Mouse (Mus musculus) brain, adult 2 months (tissue): ENCODE results near the gene Lgals12.

ENCODE experiments used
- DNase-seq: peaks from one replicate; pipeline ENCODE4 v3.0.0; 2011; ENCODE audit warnings: low read depth, low spot score

The Lgals12 gene

DNA sequence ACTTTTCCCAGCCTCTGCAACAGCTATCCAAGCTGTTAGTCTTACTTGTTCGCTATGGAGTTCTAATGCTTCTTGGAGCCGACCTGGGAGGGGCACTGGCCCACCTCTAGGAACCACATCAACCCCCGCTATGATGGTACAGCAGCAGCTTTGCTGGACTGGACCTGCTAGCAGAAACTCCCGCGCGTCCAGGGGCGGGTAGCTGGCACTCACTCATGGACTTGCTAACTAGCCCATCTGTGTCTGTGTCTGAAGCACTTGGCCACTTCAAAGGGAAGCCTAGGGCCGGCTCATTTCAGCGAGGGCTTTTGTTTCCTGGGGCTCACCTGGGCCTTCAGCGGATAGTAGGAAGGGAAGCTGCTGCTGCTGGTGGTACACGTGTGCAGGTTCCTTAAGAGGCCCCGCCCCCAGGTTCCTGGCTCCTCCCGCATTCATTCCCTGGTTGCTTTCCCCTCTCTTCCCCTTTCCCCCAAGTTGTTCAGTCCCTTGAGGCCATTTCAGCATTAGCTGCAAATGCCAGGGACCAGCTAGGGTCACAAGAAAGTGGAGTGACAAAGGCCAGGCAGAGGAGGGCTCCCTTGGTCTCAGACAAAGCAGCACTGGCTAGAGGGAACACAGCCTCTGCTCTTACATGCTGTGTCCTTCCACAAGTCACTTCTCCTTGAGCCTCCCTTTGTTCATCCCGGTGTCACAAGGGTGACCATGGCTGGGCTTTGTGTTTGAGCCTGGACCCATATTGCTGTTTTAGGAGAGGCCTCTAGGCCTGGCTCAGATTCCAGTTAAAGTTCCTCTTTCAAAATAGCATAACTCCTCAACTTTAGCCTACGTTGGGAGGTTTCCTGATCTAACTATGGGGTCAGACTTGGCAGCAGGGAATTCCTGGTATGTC, at the start of gene Lgals12:
Gene Lgals12, minus strand, starts transcription at position 393 of the 889 bp plus-strand sequence.
- peak; percentile 69 for DNase-seq

DNA sequence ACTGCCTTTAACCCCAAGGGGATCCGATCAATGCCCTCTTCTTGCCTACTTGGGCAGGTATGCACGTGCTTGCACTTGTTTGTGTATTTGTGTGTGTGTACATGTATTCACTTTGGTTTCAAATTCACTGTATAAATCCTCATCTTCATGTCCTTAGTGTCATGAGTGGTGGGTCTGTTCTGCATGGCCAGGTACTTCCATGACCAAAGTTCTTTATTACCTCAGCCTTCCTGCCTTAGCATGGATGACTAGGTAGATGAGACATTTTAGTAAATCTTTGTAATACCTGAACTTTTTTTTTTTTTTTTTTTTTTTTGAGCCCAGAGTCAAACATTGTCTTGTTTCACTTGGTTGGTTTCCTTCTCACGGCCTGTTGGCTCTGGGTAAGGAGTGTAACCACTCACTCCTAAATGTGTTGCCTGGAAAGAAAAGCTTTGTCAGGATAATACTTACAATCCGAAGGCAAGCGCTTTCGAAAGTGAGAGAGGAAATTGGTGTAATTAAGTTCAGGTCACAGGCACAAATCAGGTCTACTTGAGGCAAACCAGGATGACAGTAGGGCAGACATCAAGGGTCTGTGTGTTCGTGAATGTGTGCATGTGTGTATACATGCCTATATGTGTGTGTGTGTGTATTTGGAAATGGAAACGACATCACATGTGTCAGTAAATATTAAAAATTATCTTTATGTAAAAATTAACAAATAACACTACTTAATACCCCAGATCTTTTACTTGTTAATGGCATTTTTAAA, 42.1 kb upstream of the Lgals12 start:
- no peak for DNase-seq

DNA sequence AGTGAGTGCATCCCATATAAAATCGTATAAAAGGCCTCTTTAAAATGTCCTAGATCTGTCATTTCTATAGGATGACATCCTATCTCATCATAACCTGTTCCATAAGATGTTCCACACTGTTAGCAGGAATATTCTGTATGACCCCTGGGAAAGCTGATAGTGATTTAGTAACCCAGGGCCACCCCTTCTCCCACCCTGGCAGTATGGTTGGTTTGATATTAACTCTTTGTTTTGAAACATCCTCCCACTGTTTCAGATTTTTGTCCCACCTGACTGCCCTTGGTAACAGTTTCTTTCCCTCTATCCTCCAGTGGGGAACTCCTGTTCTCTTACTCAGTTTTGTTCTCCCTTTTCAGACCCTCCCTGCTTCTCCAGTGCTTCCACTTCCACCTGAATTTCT, 26.8 kb upstream of the Lgals12 start:
- no peak for DNase-seq

- no peak for DNase-seq
These were observed 26.0 kb upstream of the Lgals12 start for GRCm38 (mm10) chr19:7633021-7633420.

DNA sequence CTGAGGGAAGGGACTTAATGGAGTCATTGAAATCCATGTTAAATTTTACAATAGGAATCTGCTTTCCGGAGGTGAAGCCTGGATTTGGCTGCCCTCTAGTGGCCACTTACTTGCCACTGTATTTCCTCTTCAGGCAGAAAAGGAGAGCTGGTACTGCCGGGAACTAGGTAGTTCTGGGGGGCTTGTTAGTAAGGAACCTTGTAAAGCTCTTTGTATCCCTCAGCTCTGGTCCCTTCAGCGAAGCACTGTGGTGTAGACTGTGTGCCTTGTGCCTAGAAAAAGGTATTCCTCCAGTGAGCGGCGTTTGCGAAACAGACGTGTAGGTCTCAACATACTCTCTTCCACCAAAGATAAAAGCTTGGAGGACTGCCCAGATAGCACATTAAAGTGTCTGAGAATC, 10.7 kb upstream of the Lgals12 start:
- DNase-seq: peak; percentile 82

DNA sequence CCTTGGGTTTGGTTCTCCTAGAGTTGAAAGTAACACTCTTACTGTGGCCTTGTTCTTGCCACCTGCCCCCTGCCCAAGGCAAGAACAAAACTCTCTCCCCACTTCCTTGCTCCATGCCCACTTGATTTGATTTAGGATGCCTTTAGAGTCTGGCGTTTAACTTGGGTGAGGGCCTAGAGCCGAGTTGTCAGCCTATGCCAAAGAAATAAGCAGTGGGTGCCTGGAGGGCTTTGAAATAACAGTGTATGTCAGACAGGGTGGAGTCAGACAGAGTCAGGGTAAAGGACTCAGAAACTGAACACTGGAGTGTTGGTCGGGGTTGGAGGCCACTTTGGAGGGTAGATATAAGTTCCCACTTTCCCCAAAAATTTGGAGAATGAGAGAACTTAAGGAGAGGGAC, 10.1 kb upstream of the Lgals12 start:
- no peak for DNase-seq

GRCm38 (mm10) chr19:7616231-7616930, 9.4 kb upstream of the Lgals12 start:
- no peak for DNase-seq

DNA sequence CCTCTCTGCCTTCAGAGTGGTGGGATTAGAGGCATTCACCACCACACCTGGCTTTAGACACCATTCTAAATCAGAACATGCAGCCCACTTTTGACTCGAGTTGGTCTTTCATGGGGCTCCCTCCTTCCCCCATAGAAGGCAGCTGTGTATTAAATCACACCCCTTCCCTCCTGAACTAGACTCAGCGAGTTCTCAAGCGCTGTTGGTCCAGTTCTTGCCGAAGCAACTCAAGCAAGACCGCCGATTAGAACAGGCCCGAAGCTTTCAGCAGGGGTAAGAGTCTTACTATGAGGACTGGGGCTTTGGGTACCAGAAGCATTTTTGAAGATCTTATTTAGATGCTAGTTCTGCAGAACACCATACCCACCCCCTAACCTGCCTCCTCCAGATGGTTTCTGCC, 6.2 kb upstream of the Lgals12 start:
- DNase-seq: no peak

DNA sequence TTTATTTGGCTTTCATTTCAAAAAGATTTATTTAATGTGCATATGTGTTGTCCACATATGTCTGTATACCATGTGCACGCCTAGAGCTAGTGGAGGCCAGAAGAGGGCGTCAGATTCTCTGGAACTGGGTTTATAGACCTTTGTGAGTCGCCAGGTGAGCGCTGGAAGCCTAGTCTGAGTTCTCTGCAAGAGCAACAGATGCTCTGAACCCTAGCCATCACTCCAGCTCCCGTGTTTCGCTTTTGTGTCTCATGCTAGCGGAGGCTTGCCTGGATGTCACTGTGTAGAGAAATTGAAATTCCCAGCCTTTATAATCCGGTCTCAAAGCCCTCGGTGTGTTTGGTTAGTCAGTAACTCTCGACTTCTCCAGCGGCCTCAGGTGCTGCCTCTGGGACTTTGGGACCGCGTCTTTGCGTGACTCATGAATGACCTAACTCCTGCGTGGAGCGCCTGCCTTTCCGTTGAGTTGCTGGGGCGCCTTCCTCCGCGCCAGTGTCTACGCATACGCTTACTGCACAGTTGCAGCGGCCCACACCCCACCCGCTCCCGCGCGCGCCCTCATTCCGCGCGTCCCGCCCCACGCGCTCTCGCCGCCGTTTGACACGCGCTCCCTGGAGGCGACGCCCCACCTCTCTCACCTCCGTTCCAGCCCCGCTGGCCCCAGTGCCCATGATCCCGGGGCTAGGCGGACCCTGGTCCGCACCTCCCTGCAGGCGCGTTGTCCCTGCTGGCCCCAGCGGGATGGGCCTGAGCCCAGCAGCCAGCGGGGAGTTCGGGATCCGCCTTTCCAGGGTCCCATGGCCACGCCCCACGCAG, 5.2 kb upstream of the Lgals12 start, which contains the start of gene Hrasls5:
Gene Hrasls5, plus strand, starts transcription at position 600 of the 816 bp plus-strand sequence.
- peak; percentile 75 for DNase-seq

DNA sequence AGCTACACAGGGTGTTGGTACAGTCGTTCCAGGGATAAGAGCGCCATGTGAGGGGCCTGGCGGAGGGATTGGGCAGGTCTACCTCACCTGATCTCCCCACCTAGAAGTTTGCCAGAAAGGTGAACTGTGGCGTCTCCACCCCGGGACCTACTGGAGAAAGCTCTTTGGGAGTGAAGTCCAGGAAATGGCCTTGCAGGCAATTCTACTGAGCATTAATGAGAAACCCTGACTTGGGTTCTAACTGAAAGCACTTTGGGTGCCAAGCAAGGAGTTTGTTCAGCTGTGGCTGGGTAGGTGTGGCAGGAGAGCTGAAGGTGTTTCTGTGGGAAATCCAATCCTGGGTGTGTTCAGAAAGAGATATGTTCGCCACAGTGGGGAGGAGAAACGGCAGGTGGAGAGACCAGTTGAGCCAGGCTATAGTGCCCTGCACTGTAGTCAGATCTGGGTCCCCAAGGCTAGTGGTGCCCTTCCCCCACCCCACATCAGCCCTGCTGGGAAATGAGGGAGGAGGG, 753 bp upstream of the Lgals12 start:
- DNase-seq: no peak

GRCm38 (mm10) chr19:7605930-7606783, 836 bp downstream of the Lgals12 start:
- DNase-seq: peak; percentile 74

DNA sequence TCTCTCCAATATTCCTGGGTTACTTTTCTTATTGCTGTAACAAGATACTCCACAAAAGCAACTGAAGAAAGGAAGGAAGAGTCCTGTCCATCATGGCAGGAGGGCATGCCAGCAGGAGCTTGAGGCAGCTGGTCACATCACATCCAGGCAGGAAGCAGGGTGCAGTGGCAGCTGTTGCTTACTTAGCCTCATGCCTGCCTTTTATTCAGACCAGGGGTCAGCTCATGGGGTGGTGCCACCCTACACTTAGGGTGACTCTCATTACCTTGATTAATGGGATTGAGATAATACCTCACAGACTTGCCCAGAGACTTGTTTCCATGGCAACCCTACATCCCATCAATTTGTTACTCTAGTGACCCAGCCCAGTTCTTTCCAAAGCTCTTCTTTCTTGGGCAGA, 2.0 kb downstream of the Lgals12 start:
- DNase-seq: no peak

DNA sequence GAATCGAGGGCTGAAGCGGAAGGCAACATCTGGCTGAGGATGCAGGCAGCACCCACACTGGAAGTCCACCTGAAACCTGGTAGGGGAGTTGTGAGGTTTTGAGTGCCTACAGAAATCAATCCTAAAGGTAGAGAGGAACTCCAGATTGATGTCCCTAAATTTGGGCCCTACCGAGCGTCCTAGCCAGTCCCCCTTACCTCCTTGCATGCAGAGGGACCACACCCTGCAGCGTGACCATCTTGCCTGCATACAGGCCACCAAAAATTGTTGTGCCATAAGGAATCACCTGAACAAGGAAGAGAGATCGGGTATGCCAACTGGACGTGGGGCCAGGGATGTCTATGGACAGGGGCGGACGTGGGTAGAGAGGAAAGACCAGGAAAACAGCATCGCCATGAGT, 2.9 kb downstream of the Lgals12 start:
- DNase-seq: no peak

DNA sequence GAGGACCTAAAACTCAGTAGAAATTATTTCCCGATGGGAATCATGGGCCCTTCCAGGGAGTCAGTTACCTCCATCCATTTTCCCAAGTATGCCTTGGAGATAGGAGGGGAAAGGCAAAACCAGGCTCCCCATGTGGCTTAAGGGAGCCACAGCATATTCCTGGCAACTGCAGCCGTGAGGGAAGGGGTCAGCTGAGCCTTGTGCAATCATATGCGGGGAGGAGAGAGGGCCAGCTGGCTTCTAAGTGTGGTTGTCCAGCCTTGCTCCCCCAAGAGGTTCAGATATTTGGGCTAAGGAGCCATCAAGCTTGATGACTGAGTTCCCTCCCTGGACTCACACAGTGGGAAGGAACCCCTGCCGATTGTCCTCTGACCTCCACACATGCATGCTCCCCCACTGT, 5.4 kb downstream of the Lgals12 start:
- DNase-seq: no peak

GRCm38 (mm10) chr19:7598481-7598880, 8.5 kb downstream of the Lgals12 start:
- no peak for DNase-seq

DNA sequence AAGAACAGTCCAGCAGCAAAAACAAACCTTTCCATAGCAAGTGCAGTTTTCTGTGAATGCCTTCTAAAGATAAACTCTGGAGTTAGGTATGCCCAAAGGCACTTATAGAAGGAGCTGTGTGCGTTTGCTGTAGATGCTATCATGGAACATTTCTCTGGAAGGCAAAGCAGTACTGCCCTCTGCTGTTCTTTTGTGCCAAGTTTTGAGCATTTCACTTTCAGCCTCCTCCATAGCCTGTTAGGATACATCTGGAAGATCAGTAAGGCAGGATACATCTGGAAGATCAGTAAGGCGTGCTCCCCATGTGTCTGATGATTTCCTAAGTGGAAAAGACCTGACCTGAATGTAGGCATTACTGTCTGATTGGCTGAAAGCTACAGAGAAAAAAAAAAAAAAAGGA, 11.5 kb downstream of the Lgals12 start:
- peak; percentile 81 for DNase-seq

GRCm38 (mm10) chr19:7592018-7592417, 15.0 kb downstream of the Lgals12 start:
- no peak for DNase-seq

- DNase-seq: no peak
These were observed 16.2 kb downstream of the Lgals12 start for GRCm38 (mm10) chr19:7590795-7591194.

- DNase-seq: no peak
These were observed 21.2 kb downstream of the Lgals12 start for GRCm38 (mm10) chr19:7585764-7586163.

DNA sequence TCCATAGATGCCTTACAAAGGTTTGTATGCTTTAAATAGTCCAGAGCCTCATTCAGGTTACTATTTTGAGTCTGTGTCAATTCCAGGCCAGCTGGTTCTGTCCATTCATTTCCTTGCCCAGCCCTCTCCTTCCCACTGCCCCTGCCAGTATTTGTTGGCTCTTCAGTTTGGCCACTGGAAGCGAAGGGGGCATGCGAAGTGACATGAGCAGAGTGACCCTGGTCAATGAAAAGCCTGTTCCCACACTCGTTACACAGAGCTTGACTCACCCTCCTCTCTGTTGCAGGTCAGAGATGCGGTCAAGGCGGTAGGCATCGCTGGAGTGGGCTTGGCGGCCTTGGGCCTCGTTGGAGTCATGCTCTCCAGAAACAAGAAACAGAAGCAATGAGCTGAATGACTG, 21.7 kb downstream of the Lgals12 start:
- no peak for DNase-seq
